Mouse (Mus musculus): ENCODE measurements around the gene Krt34. TPM values are rescaled to one million over a fixed set of nuclear protein-coding genes. Genes with fewer than 3 reads are reported as not detected.
A peak's percentile ranks its signal among the peaks of the same experiment; 100 is the strongest.

Gene Krt34
- total RNA-seq, 2 experiments from 2014 or later, result 0.25 TPM; not detected in 1

- DNase-seq (ENCODE audit: low spot score), result peak; percentile 19
Measured at GRCm38 (mm10) chr11:100004846-100005245, 36.5 kb downstream of the Krt34 start.

GRCm38 (mm10) chr11:99999091-99999490 lies 42.3 kb downstream of the Krt34 start:
- no peak for DNase-seq (ENCODE audit: low spot score)

- no peak for DNase-seq (ENCODE audit: low spot score)
Measured at GRCm38 (mm10) chr11:99994384-99994661, 47.0 kb downstream of the Krt34 start.

- DNase-seq (ENCODE audit: low spot score), result no peak
Measured at GRCm38 (mm10) chr11:99993620-99994383, 47.6 kb downstream of the Krt34 start, which contains the start of gene Krtap17-1. Krtap17-1 (minus strand) TSS chr11:99993994.

DNA sequence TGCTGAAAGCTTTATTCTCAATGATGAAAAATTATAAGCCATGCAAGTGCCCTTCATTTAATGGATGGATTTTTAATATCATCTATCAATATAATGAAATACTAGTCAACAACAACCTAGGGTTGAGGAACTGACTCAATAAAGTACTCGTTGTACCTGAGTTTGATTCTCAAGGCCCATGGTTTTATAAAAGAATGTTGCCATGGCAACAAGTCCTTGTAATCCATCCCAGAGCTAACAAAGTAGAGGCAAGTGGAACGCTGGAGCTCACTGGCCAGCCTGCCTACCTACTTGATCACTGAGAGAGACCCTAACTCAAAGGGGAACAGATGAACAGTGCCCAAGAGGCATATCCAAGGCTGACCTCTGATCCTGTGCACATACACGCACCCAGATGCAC lies 50.8 kb downstream of the Krt34 start:
- DNase-seq (ENCODE audit: low spot score), result no peak

- no peak for DNase-seq (ENCODE audit: low spot score)
Measured at GRCm38 (mm10) chr11:99989881-99990405, 51.4 kb downstream of the Krt34 start.

GRCm38 (mm10) chr11:99988530-99988929 lies 52.8 kb downstream of the Krt34 start:
- DNase-seq (ENCODE audit: low spot score), result no peak

Other genes with a start within 250 kb of the Krt34 start
- gene Gm11596, start 248.1 kb downstream of the Krt34 start, total RNA-seq (2021), result not detected
- not detected for gene Gm11569, start 242.6 kb downstream of the Krt34 start, total RNA-seq (2021)
- not detected for gene Gm11554, start 237.1 kb downstream of the Krt34 start, total RNA-seq (2021)
- not detected for gene Krtap4-13, start 231.7 kb downstream of the Krt34 start, total RNA-seq (2021)
- not detected for gene Gm11564, start 225.9 kb downstream of the Krt34 start, total RNA-seq (2021)
- not detected for gene 2300003K06Rik, start 203.5 kb downstream of the Krt34 start, total RNA-seq (2021)
- not detected for gene Krtap4-16, start 189.9 kb downstream of the Krt34 start, total RNA-seq (2021)
- not detected for gene Gm11568, start 183.6 kb downstream of the Krt34 start, total RNA-seq (2021)
- gene Gm11559, start 177.1 kb downstream of the Krt34 start, total RNA-seq (2021), result not detected
- gene Krtap9-1, start 168.2 kb downstream of the Krt34 start, total RNA-seq (2021), result not detected
- not detected for gene Gm11567, start 162.4 kb downstream of the Krt34 start, total RNA-seq (2021)
- not detected for gene Krtap31-1, start 133.6 kb downstream of the Krt34 start, total RNA-seq (2021)
- not detected for gene Gm11565, start 126.8 kb downstream of the Krt34 start, total RNA-seq (2021)
- gene Krtap31-2, start 105.3 kb downstream of the Krt34 start, total RNA-seq (2021), result not detected
- gene Krtap9-5, start 93.1 kb downstream of the Krt34 start, total RNA-seq (2021), result not detected
- gene Krtap29-1, start 62.5 kb downstream of the Krt34 start, total RNA-seq (2021), result not detected
- not detected for gene Krtap16-1, start 55.0 kb downstream of the Krt34 start, total RNA-seq (2021)
- not detected for gene Krtap17-1, start 47.6 kb downstream of the Krt34 start, total RNA-seq (2021)
- gene Krt33a, start 25.3 kb downstream of the Krt34 start, total RNA-seq (2021), result under 1 TPM in 1 of 2 experiments, not detected in 1; 0.21 TPM
- gene Krt33b, start 11.7 kb downstream of the Krt34 start, total RNA-seq (2021), result not detected
- gene Krt31, start 9.0 kb upstream of the Krt34 start, total RNA-seq (2021), result not detected
- gene Krt32, start 46.7 kb upstream of the Krt34 start, total RNA-seq (2021), result not detected
- not detected for gene Krt35, start 54.7 kb upstream of the Krt34 start, total RNA-seq (2021)
- not detected for gene Krt36, start 64.1 kb upstream of the Krt34 start, total RNA-seq (2021)
- not detected for gene Krt13, start 80.0 kb upstream of the Krt34 start, total RNA-seq (2021)
- not detected for gene Krt15, start 94.4 kb upstream of the Krt34 start, total RNA-seq (2021)
- gene Krt19, start 107.1 kb upstream of the Krt34 start, total RNA-seq (2021), result under 1 TPM; 0.37 to 0.57 TPM
- not detected for gene Krt9, start 151.7 kb upstream of the Krt34 start, total RNA-seq (2021)
- not detected for gene Krt14, start 166.0 kb upstream of the Krt34 start, total RNA-seq (2021)
- not detected for gene Krt16, start 207.3 kb upstream of the Krt34 start, total RNA-seq (2021)
- under 1 TPM in 1 of 2 experiments, not detected in 1; 0.14 TPM for gene Krt17, start 219.5 kb upstream of the Krt34 start, total RNA-seq (2021)
- gene Krt42, start 228.3 kb upstream of the Krt34 start, total RNA-seq (2021), result not detected

All from gastrocnemius, adult 18-20 months (tissue).